Mouse (Mus musculus) hindbrain, postnatal 0 days (tissue): Measurements from ENCODE around the gene Ren1. TPM values are rescaled to one million over a fixed set of nuclear protein-coding genes. Genes with fewer than 3 reads are reported as not detected.

Experiments
- ATAC-seq: fragments of 200-750 bp; cut with Nextera tagmentation; 2 replicates; pipeline ENCODE4 v1.8.0; 2017; ENCODE audit warnings: mild to moderate bottlenecking, moderate TSS enrichment, moderate library complexity
- DNase-seq: peaks from one replicate; pipeline ENCODE4 v3.0.0-alpha.2; 2015; ENCODE audit warnings: low spot score
- H3K27ac ChIP-seq: fragments of 300-500 bp; sonication (generic); 2 replicates; pipeline ENCODE4 v1.5.1; 2014; ENCODE audit warnings: mild to moderate bottlenecking
- H3K27me3 ChIP-seq: fragments of 300-500 bp; sonication (generic); 2 replicates; pipeline ENCODE4 v1.6.1; 2014; ENCODE audit warnings: low read length, mixed read lengths; ENCODE audit not compliant: insufficient read depth
- H3K36me3 ChIP-seq: fragments of 300-500 bp; sonication (generic); 2 replicates; pipeline ENCODE4 v1.6.1; 2014; ENCODE audit warnings: low read length, mixed read lengths; ENCODE audit not compliant: insufficient read depth
- H3K4me1 ChIP-seq: fragments of 300-500 bp; sonication (generic); 2 replicates; pipeline ENCODE4 v1.6.1; 2014; ENCODE audit warnings: antibody characterized with exemption, low read length, mixed read lengths; ENCODE audit not compliant: insufficient read depth
- H3K4me2 ChIP-seq: fragments of 300-500 bp; sonication (generic); 2 replicates; pipeline ENCODE4 v1.6.1; 2014; ENCODE audit warnings: low read depth, mild to moderate bottlenecking, low read length, moderate library complexity, mixed read lengths
- H3K4me3 ChIP-seq: fragments of 300-500 bp; sonication (generic); 2 replicates; pipeline ENCODE4 v1.5.1; 2014; ENCODE audit warnings: low read length
- H3K9ac ChIP-seq: fragments of 300-500 bp; sonication (generic); replicated peaks from 2 replicates; pipeline ENCODE4 v1.6.1; 2014; ENCODE audit warnings: mild to moderate bottlenecking, low read length, moderate library complexity, mixed read lengths
- H3K9me3 ChIP-seq: fragments of 300-500 bp; sonication (generic); 2 replicates; pipeline ENCODE4 v1.6.1; 2016; ENCODE audit warnings: low read length, mixed read lengths
- CTCF ChIP-seq: IDR thresholded peaks from 2 replicates; pipeline ENCODE4 v1.5.1; 2016; ENCODE audit warnings: antibody characterized with exemption, control low read depth, low read depth
- WGBS: fragments of 180-500 bp; shearing (Covaris S2); extraction: QIAGEN DNeasy Blood & Tissue Kit; methylation state at CpG from one replicate; pipeline ENCODE4 v1.1.7; 2014; 5-methylcytosine and 5-hydroxymethylcytosine counted together
- polyA plus RNA-seq: library from polyadenylated mRNA; unstranded; fragments of >200 nt; fragmentation: Nextera tagmentation; extraction: Ambion mirVana; gene quantifications from 2 replicates; pipeline ENCODE4 v1.2.1, GENCODE M21; 2015
- total RNA-seq: library from RNA; depleted of rRNA; stranded (reverse); fragments of >200 nt; gene quantifications from 2 replicates; pipeline ENCODE4 v1.2.3, GENCODE M21; 2014

Ren1 gene
- total and polyA plus RNA-seq, 2 experiments from 2014 or later: 1.1 to 1.7 TPM

- DNase-seq: peak; percentile 42
Observed at GRCm38 (mm10) chr1:133364022-133364630, 13.8 kb downstream of the Ren1 start.

GRCm38 (mm10) chr1:133364890-133365289 lies 14.6 kb downstream of the Ren1 start:
- H3K4me3 ChIP-seq: peak overlapping the region; percentile 65; the same call in 1 of the 2 replicates
- H3K4me1 ChIP-seq: peaks cover 18% of the 10 kb centered on the region
- H3K4me2 ChIP-seq: peak overlapping the region; percentile 93; the same call in 1 of the 2 replicates
- no peaks in the 10 kb centered on the region for H3K36me3 ChIP-seq
- DNase-seq (peak; percentile 25), ATAC-seq (no peak)
- 51% methylated on average over 2 of the region's 2 CpGs for WGBS
- no peaks in the 10 kb centered on the region for H3K9me3 ChIP-seq
- H3K9ac ChIP-seq: no peak overlapping the region
- no peak overlapping the region for H3K27ac ChIP-seq
- no peaks in the 10 kb centered on the region for H3K27me3 ChIP-seq
- no peak for TF ChIP-seq CTCF

More at GRCm38 (mm10) chr1:133364022-133364630, 13.8 kb downstream of the Ren1 start:
- Histone ChIP-seq H3K27ac (peak overlapping the region; percentile 76), H3K9ac (peak overlapping the region; percentile 80), H3K4me2 (peak overlapping the region; percentile 93), H3K36me3 (no peaks in the 10 kb centered on the region), H3K4me3 (peak overlapping the region; percentile 65), H3K4me1 (peaks cover 18% of the 10 kb centered on the region), H3K27me3 (no peaks in the 10 kb centered on the region), H3K9me3 (no peaks in the 10 kb centered on the region)
- WGBS: 3% methylated on average over 27 of the region's 27 CpGs
- peak; percentile 3; the same call in 1 of the 2 replicates for ATAC-seq
- no peak for TF ChIP-seq CTCF

- ATAC-seq (no peak), DNase-seq (no peak)
- Histone ChIP-seq H3K4me1 (peaks cover 18% of the 10 kb centered on the region), H3K9ac (no peak overlapping the region), H3K27ac (no peak overlapping the region), H3K4me3 (no peak overlapping the region), H3K36me3 (no peaks in the 10 kb centered on the region), H3K9me3 (no peaks in the 10 kb centered on the region), H3K4me2 (no peak overlapping the region), H3K27me3 (no peaks in the 10 kb centered on the region)
- 44% methylated on average over 10 of the region's 10 CpGs for WGBS
- no peak for TF ChIP-seq CTCF
Observed at GRCm38 (mm10) chr1:133366951-133367605, 16.8 kb downstream of the Ren1 start.

- Histone ChIP-seq H3K4me2 (no peak overlapping the region), H3K36me3 (no peaks in the 10 kb centered on the region), H3K4me3 (no peak overlapping the region), H3K27me3 (no peaks in the 10 kb centered on the region), H3K9me3 (no peaks in the 10 kb centered on the region), H3K4me1 (peaks cover 18% of the 10 kb centered on the region), H3K27ac (peak overlapping the region; percentile 32), H3K9ac (no peak overlapping the region)
- DNase-seq (peak; percentile 42), ATAC-seq (no peak)
- no peak for TF ChIP-seq CTCF
- 16% methylated on average over 11 of the region's 11 CpGs for WGBS
Observed at GRCm38 (mm10) chr1:133367606-133368488, 17.5 kb downstream of the Ren1 start.

GRCm38 (mm10) chr1:133368644-133369043 lies 18.3 kb downstream of the Ren1 start:
- ATAC-seq (no peak), DNase-seq (no peak)
- H3K4me3 ChIP-seq: no peak overlapping the region
- H3K27me3 ChIP-seq: no peaks in the 10 kb centered on the region
- no peak for TF ChIP-seq CTCF
- H3K4me1 ChIP-seq: peaks cover 18% of the 10 kb centered on the region
- H3K9me3 ChIP-seq: no peaks in the 10 kb centered on the region
- H3K4me2 ChIP-seq: no peak overlapping the region
- 55% methylated on average over 10 of the region's 10 CpGs for WGBS
- H3K27ac ChIP-seq: 0 out of 2 replicates have a peak overlapping the region, but pooled peaks have one; percentile 32
- no peak overlapping the region for H3K9ac ChIP-seq
- H3K36me3 ChIP-seq: no peaks in the 10 kb centered on the region

GRCm38 (mm10) chr1:133370352-133370751 lies 20.0 kb downstream of the Ren1 start:
- no peak overlapping the region for H3K4me2 ChIP-seq
- no peak overlapping the region for H3K27ac ChIP-seq
- no peak for TF ChIP-seq CTCF
- H3K9me3 ChIP-seq: no peaks in the 10 kb centered on the region
- DNase-seq (no peak), ATAC-seq (no peak)
- no peak overlapping the region for H3K4me3 ChIP-seq
- H3K27me3 ChIP-seq: no peaks in the 10 kb centered on the region
- 56% methylated on average over 4 of the region's 4 CpGs for WGBS
- H3K9ac ChIP-seq: no peak overlapping the region
- peaks cover 8% of the 10 kb centered on the region for H3K4me1 ChIP-seq
- H3K36me3 ChIP-seq: no peaks in the 10 kb centered on the region
